Mouse (Mus musculus): ENCODE data around the gene Ropn1l.

DNA sequence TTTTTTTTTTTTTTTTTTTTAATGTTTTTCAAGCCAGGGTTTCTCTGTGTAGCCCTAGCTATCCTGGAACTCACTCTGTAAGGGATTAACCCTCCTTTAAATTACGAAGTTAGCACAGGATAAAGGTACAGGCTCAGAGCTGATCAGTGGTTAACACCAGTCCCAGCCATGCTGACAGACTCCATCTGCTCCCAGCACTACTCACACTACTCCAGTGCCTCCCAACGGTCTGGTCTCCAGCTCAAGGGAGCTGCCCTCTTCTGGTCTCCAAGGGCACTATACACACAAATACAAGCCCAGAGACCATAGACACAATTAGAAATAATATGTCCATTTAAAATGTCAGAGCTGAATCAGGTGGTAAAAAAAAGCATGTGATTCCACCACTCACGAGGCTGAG lies 40.8 kb upstream of the Ropn1l start:
- no peak for TF ChIP-seq CTCF (IDR thresholded peaks at IDR 0.05; ENCODE audit: borderline replicate concordance, extremely low read depth, insufficient read depth, insufficient read length)
- TF ChIP-seq POLR2A (IDR thresholded peaks at IDR 0.05; ENCODE audit: borderline replicate concordance, extremely low read depth, insufficient read depth, insufficient read length, poor library complexity, severe bottlenecking), result no peak

Data from brain, embryonic 14.5 days (tissue).